Mouse (Mus musculus): ENCODE measurements around the gene Spsb1. TPM values are rescaled to one million over a fixed set of nuclear protein-coding genes. Genes with fewer than 3 reads are reported as not detected.

Spsb1 gene
- total and polyA plus RNA-seq, 3 experiments = 0.04 to 0.19 (median 0.07) TPM

DNA sequence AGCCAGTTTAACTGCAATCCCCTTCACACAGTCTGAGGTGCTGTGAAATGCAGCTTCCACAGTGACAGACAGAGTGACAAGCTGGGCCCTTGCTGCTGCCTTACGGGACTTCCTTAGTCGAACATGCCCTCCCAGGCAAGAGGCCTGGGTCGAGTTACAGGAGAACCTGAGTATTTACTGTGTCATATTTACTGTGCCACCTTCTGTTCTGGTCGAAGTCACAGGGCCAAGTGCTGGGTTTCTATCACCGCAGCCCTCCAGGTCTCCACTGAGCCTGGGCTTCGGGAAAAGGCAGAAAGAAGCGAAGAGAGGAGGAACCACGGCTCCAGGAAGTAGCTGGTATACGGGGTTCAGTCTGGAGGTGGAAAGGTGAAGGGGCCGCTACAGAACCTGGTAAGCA lies 43.2 kb upstream of the Spsb1 start:
- Histone ChIP-seq H3K4me2 (ENCODE audit: insufficient read depth, low read depth, poor library complexity, severe bottlenecking) (no peak overlapping the region), H3K79me2 (replicated peaks; ENCODE audit: control insufficient read depth, extremely low read depth, insufficient read depth, poor library complexity, severe bottlenecking) (peaks cover 9% of the 10 kb centered on the region; the same call in 1 of the 2 replicates), H3K36me3 (replicated peaks in 1 of 2; ENCODE audit: control insufficient read depth in 1 of 2, insufficient read depth in 1 of 2, low read length in 1 of 2) (peaks cover 21 to 64% of the 10 kb centered on the region in 2 experiments), H3K4me3 (replicated peaks in 1 of 3; ENCODE audit: low read depth in 2 of 3, low read length in 2 of 3, poor library complexity in 1 of 3) (no peak overlapping the region), H3K9me3 (replicated peaks; ENCODE audit: low read length) (no peaks in the 10 kb centered on the region), H3K27me3 (replicated peaks) (no peaks in the 10 kb centered on the region), H3K4me1 (ENCODE audit: control insufficient read depth in 1 of 2, insufficient read depth in 2 of 2) (peaks cover 34 to 96% of the 10 kb centered on the region in 2 experiments), H3K9ac (ENCODE audit: insufficient read depth, low read depth) (no peak overlapping the region), H3K27ac (ENCODE audit: insufficient read depth, low read depth) (no peak overlapping the region)
- no peak for TF ChIP-seq MAFK (IDR thresholded peaks at IDR 0.05; ENCODE audit: insufficient replicate concordance, low read length)
- TF ChIP-seq MXI1 (IDR thresholded peaks at IDR 0.05; ENCODE audit: low read depth, low read length) = no peak
- no peak for TF ChIP-seq GABPA (IDR thresholded peaks at IDR 0.05; ENCODE audit: insufficient replicate concordance, low read depth, low read length)
- no peak for TF ChIP-seq BHLHE40 (IDR thresholded peaks at IDR 0.05; ENCODE audit: low read depth, low read length)
- TF ChIP-seq JUND (conservative IDR thresholded peaks at IDR 0.05; ENCODE audit: low read depth, low read length) = no peak
- no peak for TF ChIP-seq EP300 (IDR thresholded peaks at IDR 0.05; ENCODE audit: low read length)
- no peak for TF ChIP-seq IRF4 (IDR thresholded peaks at IDR 0.05; ENCODE audit: low read depth, low read length)
- TF ChIP-seq POLR2A (IDR thresholded peaks at IDR 0.05; ENCODE audit: low read depth, low read length) = no peak
- TF ChIP-seq RAD21 (IDR thresholded peaks at IDR 0.05; ENCODE audit: low read depth, low read length) = no peak
- TF ChIP-seq UBTF (IDR thresholded peaks at IDR 0.05; ENCODE audit: low read depth, low read length) = no peak
- no peak for TF ChIP-seq E2F4 (IDR thresholded peaks at IDR 0.05; ENCODE audit: insufficient replicate concordance, low read depth, low read length)
- no peak for TF ChIP-seq ETS1 (conservative IDR thresholded peaks at IDR 0.05; ENCODE audit: low read depth, low read length)
- no peak for TF ChIP-seq MAZ (IDR thresholded peaks at IDR 0.05; ENCODE audit: low read depth, low read length)
- TF ChIP-seq MYC (IDR thresholded peaks at IDR 0.05; ENCODE audit: low read depth, low read length) = no peak
- dilution Hi-C loops (cut with MboI; ENCODE audit: extremely low pct_ligation_motif_present, extremely low pct_unique_long_range_greater_than_20kb, low sequenced_read_pairs) (no loop called here), in situ Hi-C loops (cut with MboI; ENCODE audit: low pct_ligation_motif_present, low pct_unique_long_range_greater_than_20kb, low sequenced_read_pairs) (no loop called here)
- no peak for DNase-seq (ENCODE audit: extremely low read depth)

DNA sequence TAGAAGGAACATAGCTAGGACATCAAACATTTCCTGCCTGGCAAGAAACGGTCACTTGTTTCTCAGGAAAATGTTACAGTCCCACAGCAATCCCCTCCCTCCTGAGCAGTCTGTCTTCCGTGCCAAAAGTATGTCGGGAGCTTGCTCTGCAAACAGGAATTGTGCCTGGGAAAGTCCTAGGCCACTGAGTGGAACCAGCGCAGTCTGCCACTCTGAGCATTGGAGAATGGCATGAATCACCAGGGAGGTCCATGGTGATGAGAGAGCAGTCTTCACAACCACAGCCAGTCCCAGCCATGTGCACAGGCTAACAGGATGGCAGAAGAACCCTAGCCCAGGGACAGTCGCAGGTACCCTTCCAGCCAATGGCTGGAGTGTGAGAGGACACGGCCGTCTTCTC lies 41.6 kb upstream of the Spsb1 start:
- H3K4me3 ChIP-seq (replicated peaks in 1 of 3; ENCODE audit: low read depth in 2 of 3, low read length in 2 of 3, poor library complexity in 1 of 3) = peak overlapping the region in 1 of 3 experiments; percentile 12
- H3K27ac ChIP-seq (ENCODE audit: insufficient read depth, low read depth) = peak overlapping the region; percentile 41
- no peak for DNase-seq (ENCODE audit: extremely low read depth)
- no peaks in the 10 kb centered on the region for H3K9me3 ChIP-seq (replicated peaks; ENCODE audit: low read length)
- peaks cover 28 to 96% of the 10 kb centered on the region in 2 experiments for H3K4me1 ChIP-seq (ENCODE audit: control insufficient read depth in 1 of 2, insufficient read depth in 2 of 2)
- H3K9ac ChIP-seq (ENCODE audit: insufficient read depth, low read depth) = peak overlapping the region; percentile 7; the same call in 1 of the 2 replicates
- H3K36me3 ChIP-seq (replicated peaks in 1 of 2; ENCODE audit: control insufficient read depth in 1 of 2, insufficient read depth in 1 of 2, low read length in 1 of 2) = peaks cover 29 to 78% of the 10 kb centered on the region in 2 experiments
- H3K27me3 ChIP-seq (replicated peaks) = no peaks in the 10 kb centered on the region
- in situ Hi-C loops (cut with MboI; ENCODE audit: low pct_ligation_motif_present, low pct_unique_long_range_greater_than_20kb, low sequenced_read_pairs) (no loop called here), dilution Hi-C loops (cut with MboI; ENCODE audit: extremely low pct_ligation_motif_present, extremely low pct_unique_long_range_greater_than_20kb, low sequenced_read_pairs) (no loop called here)
- H3K4me2 ChIP-seq (ENCODE audit: insufficient read depth, low read depth, poor library complexity, severe bottlenecking) = peak overlapping the region; percentile 19; the same call in 1 of the 2 replicates
- peaks cover 9% of the 10 kb centered on the region; the same call in 1 of the 2 replicates for H3K79me2 ChIP-seq (replicated peaks; ENCODE audit: control insufficient read depth, extremely low read depth, insufficient read depth, poor library complexity, severe bottlenecking)
- no peak for TF ChIP-seq ZKSCAN1 (IDR thresholded peaks at IDR 0.05; ENCODE audit: borderline replicate concordance, low read depth, low read length)
- no peak for TF ChIP-seq PAX5 (IDR thresholded peaks at IDR 0.05; ENCODE audit: low read length)
